ENCODE assay signal across 24 mouse cellular contexts in the genomic region with DNA sequence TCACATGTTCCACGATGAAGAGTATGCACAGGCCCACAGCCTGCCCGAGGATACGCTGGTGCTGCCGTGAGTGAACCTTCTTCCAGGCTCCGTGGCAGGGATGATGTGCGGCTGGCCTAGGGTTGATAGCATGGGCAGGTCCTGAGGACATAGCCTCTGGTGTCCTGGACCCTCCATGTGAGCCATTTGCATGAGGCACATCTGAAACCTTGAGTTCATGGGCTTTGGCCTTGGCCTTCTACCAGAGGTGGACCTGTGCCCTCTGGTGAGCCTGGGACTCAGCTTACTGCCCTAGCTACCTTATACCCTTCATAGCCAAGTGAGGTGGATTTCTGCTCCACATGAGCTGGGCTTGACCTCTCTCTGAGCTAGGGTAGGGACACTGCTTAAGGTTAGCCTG. TPM values are rescaled to one million over a fixed set of nuclear protein-coding genes. Genes with fewer than 3 reads are reported as not detected.
DNase-seq lines count a peak whose midpoint lies in the region; ATAC-seq and TF ChIP-seq lines count a peak whose summit lies in the region.
"Had no signal": no experiment of that assay in that cellular context is flagged by ENCODE, and none has a peak within 500 bp of the region (broad histone marks: within the 10 kb centered on the region; RNA-seq: fewer than 3 reads in every experiment).

No protein-coding gene starts in this region.

- H3K27ac ChIP-seq in embryonic facial prominence, embryonic 11.5 days (replicated peaks; ENCODE audit: low read depth, low read length) = no peak overlapping the region
- no peak overlapping the region for H3K27ac ChIP-seq in embryonic facial prominence, embryonic 10.5 days (replicated peaks)
- peak overlapping the region; percentile 27 for H3K27ac ChIP-seq in liver, adult 2 months (replicated peaks; ENCODE audit: insufficient read depth, low read depth, low read length)
- no peak overlapping the region for H3K27ac ChIP-seq in liver, postnatal 0 days (ENCODE audit: low read depth)
- no peak overlapping the region for H3K27ac ChIP-seq in bone marrow, adult 2 months (ENCODE audit: control insufficient read depth, insufficient read depth, low read depth, low read length, poor library complexity)
- no peak overlapping the region for H3K27ac ChIP-seq in hindbrain, embryonic 16.5 days (ENCODE audit: low read depth, low read length)

- TF ChIP-seq EP300 in liver, postnatal 0 days (IDR thresholded peaks at IDR 0.05; ENCODE audit: low read depth) = no peak

- H3K27me3 ChIP-seq in embryonic facial prominence, embryonic 11.5 days (ENCODE audit: control insufficient read depth, insufficient read depth, low read length) = no peaks in the 10 kb centered on the region
- H3K27me3 ChIP-seq in embryonic facial prominence, embryonic 10.5 days (replicated peaks; ENCODE audit: low read depth, poor library complexity, severe bottlenecking) = peaks cover 46% of the 10 kb centered on the region
- H3K27me3 ChIP-seq in liver, adult 2 months (ENCODE audit: control insufficient read depth, insufficient read depth, low read length) = no peaks in the 10 kb centered on the region
- no peaks in the 10 kb centered on the region for H3K27me3 ChIP-seq in liver, postnatal 0 days (ENCODE audit: insufficient read depth, low read length)
- no peaks in the 10 kb centered on the region; the same call in 1 of the 2 replicates for H3K27me3 ChIP-seq in hindbrain, embryonic 16.5 days (replicated peaks; ENCODE audit: control insufficient read depth, insufficient read depth, low read length)

- ATAC-seq in embryonic facial prominence, embryonic 11.5 days (replicated peaks; ENCODE audit: insufficient number of reproducible peaks, low FRiP score, low TSS enrichment, low read depth) = 0 out of 2 replicates have a peak, but pooled peaks have one; percentile 11
- no peak for ATAC-seq in liver, postnatal 0 days
- ATAC-seq in hindbrain, embryonic 16.5 days = no peak
- ATAC-seq: activated CD4-positive, CD25-positive, alpha-beta regulatory T cell, adult 4 months; CD4-positive, CD25-positive, alpha-beta regulatory T cell, adult 4 months; Patski had no signal

- no peak for TF ChIP-seq POLR2A in liver, adult 2 months (IDR thresholded peaks at IDR 0.05; ENCODE audit: extremely low read depth, insufficient read depth, low read length)
- 0 out of 2 replicates have a peak, but pooled peaks have one; percentile 17 for TF ChIP-seq POLR2A in bone marrow, adult 2 months (IDR thresholded peaks at IDR 0.05; ENCODE audit: borderline replicate concordance, control insufficient read depth, low read depth, low read length)

- H3K9me3 ChIP-seq in embryonic facial prominence, embryonic 11.5 days (replicated peaks; ENCODE audit: control insufficient read depth, low read length) = no peaks in the 10 kb centered on the region
- H3K9me3 ChIP-seq in embryonic facial prominence, embryonic 10.5 days = no peaks in the 10 kb centered on the region
- no peaks in the 10 kb centered on the region for H3K9me3 ChIP-seq in liver, postnatal 0 days (ENCODE audit: low read length)
- H3K9me3 ChIP-seq in hindbrain, embryonic 16.5 days (ENCODE audit: control insufficient read depth, low read length) = no peaks in the 10 kb centered on the region
- H3K9me3 ChIP-seq: G1E had no signal

- no peak overlapping the region for H3K4me2 ChIP-seq in embryonic facial prominence, embryonic 11.5 days (ENCODE audit: low read depth, low read length)
- no peak overlapping the region for H3K4me2 ChIP-seq in liver, postnatal 0 days (ENCODE audit: low read depth, low read length)
- H3K4me2 ChIP-seq in hindbrain, embryonic 16.5 days (ENCODE audit: low read length) = no peak overlapping the region

- no peak for TF ChIP-seq CTCF in liver, adult 2 months (IDR thresholded peaks at IDR 0.05; ENCODE audit: low read depth, low read length)
- TF ChIP-seq CTCF in liver, postnatal 0 days (IDR thresholded peaks at IDR 0.05; ENCODE audit: low read depth) = no peak
- no peak for TF ChIP-seq CTCF in bone marrow, adult 2 months (IDR thresholded peaks at IDR 0.05; ENCODE audit: control insufficient read depth, insufficient read depth, low read length)

- 94% methylated on average over 6 of the region's 6 CpGs for WGBS in embryonic facial prominence, embryonic 11.5 days
- 92% methylated on average over 6 of the region's 6 CpGs for WGBS in embryonic facial prominence, embryonic 10.5 days
- 57% methylated on average over 6 of the region's 6 CpGs for WGBS in liver, adult 2 months
- 95% methylated on average over 6 of the region's 6 CpGs for WGBS in liver, postnatal 0 days (ENCODE audit: insufficient replicate concordance)
- 82% methylated on average over 6 of the region's 6 CpGs for WGBS in bone marrow, adult 2 months
- 91% methylated on average over 6 of the region's 6 CpGs for WGBS in hindbrain, embryonic 16.5 days

- no peaks in the 10 kb centered on the region for H3K36me3 ChIP-seq in embryonic facial prominence, embryonic 11.5 days (replicated peaks; ENCODE audit: control insufficient read depth, insufficient read depth, low read depth, low read length)
- H3K36me3 ChIP-seq in embryonic facial prominence, embryonic 10.5 days (replicated peaks) = no peaks in the 10 kb centered on the region
- H3K36me3 ChIP-seq in liver, adult 2 months (ENCODE audit: control insufficient read depth, insufficient read depth, low read length) = peaks cover 5% of the 10 kb centered on the region; the same call in 1 of the 2 replicates
- H3K36me3 ChIP-seq in liver, postnatal 0 days (replicated peaks; ENCODE audit: insufficient read depth, low read length) = no peaks in the 10 kb centered on the region
- no peaks in the 10 kb centered on the region for H3K36me3 ChIP-seq in hindbrain, embryonic 16.5 days (ENCODE audit: control insufficient read depth, insufficient read depth, low read length)
- H3K36me3 ChIP-seq: G1E had no signal

- no peak for DNase-seq in embryonic facial prominence, embryonic 11.5 days (ENCODE audit: low spot score)
- DNase-seq in embryonic facial prominence, embryonic 10.5 days (ENCODE audit: low spot score) = no peak
- peak; percentile 58 for DNase-seq in liver, adult 2 months (ENCODE audit: extremely low read depth, low read depth, low spot score)
- no peak for DNase-seq in liver, postnatal 0 days
- DNase-seq: adrenal gland, adult 2 months; adrenal gland, adult 8-10 months; adrenal gland, postnatal 10 days; adrenal gland, postnatal 14 days; adrenal gland, postnatal 25 days; adrenal gland, postnatal 36 days; B cell, adult 2 months; cerebellum, adult 11 months; cerebellum, adult 11-12 months; cerebellum, adult 18-20 months; cerebellum, adult 2 months had no signal

- no peak overlapping the region for H3K9ac ChIP-seq in embryonic facial prominence, embryonic 11.5 days (replicated peaks; ENCODE audit: low read length)
- peak overlapping the region; percentile 23; the same call in 1 of the 2 replicates for H3K9ac ChIP-seq in liver, adult 2 months (ENCODE audit: low read depth, low read length)
- no peak overlapping the region for H3K9ac ChIP-seq in liver, postnatal 0 days (replicated peaks)
- no peak overlapping the region for H3K9ac ChIP-seq in hindbrain, embryonic 16.5 days (ENCODE audit: low read depth, low read length)

- no peak overlapping the region for H3K4me3 ChIP-seq in embryonic facial prominence, embryonic 11.5 days (ENCODE audit: low read depth, low read length)
- no peak overlapping the region for H3K4me3 ChIP-seq in embryonic facial prominence, embryonic 10.5 days
- no peak overlapping the region for H3K4me3 ChIP-seq in liver, adult 2 months (ENCODE audit: insufficient read depth, low read depth, low read length)
- H3K4me3 ChIP-seq in liver, postnatal 0 days (ENCODE audit: low read depth, low read length) = no peak overlapping the region
- H3K4me3 ChIP-seq in bone marrow, adult 2 months (replicated peaks; ENCODE audit: control insufficient read depth, low read depth, low read length) = no peak overlapping the region
- no peak overlapping the region for H3K4me3 ChIP-seq in hindbrain, embryonic 16.5 days (ENCODE audit: low read length)

- peaks cover 7% of the 10 kb centered on the region for H3K79me2 ChIP-seq in liver, adult 2 months (ENCODE audit: control insufficient read depth, insufficient read depth, low read length)

- no peaks in the 10 kb centered on the region for H3K4me1 ChIP-seq in embryonic facial prominence, embryonic 11.5 days (ENCODE audit: control insufficient read depth, insufficient read depth, low read length)
- H3K4me1 ChIP-seq in embryonic facial prominence, embryonic 10.5 days = peaks cover 19% of the 10 kb centered on the region
- H3K4me1 ChIP-seq in liver, adult 2 months (ENCODE audit: control insufficient read depth, insufficient read depth, low read length) = peaks cover 33% of the 10 kb centered on the region
- H3K4me1 ChIP-seq in liver, postnatal 0 days (ENCODE audit: insufficient read depth) = no peaks in the 10 kb centered on the region; the same call in 1 of the 2 replicates
- H3K4me1 ChIP-seq in bone marrow, adult 2 months (ENCODE audit: control insufficient read depth, insufficient read depth, low read length) = no peaks in the 10 kb centered on the region
- H3K4me1 ChIP-seq in hindbrain, embryonic 16.5 days (ENCODE audit: control insufficient read depth, insufficient read depth, low read depth, low read length) = no peaks in the 10 kb centered on the region

RNA-seq across cellular contexts. Expression of a gene that starts 5.8 kb away (rescaled TPM):
- polyA plus RNA-seq in embryonic facial prominence, embryonic 11.5 days (2014; fragmentation: Nextera tagmentation; extraction: Ambion mirVana) = 0.18 and 0.31 TPM in 2 replicates
- polyA plus RNA-seq in embryonic facial prominence, embryonic 10.5 days (2016; fragmentation: Nextera tagmentation; extraction: Ambion mirVana) = 2.7 TPM in 2 replicates
- 162 and 179 TPM in 2 replicates for total RNA-seq in liver, adult 2 months (2014; rRNA removed)
- polyA plus RNA-seq in liver, adult 2 months (2012; rRNA removed) = 398 and 612 TPM in 2 replicates
- 12.6 and 14.8 TPM in 2 replicates for polyA plus RNA-seq in liver, postnatal 0 days (2015; fragmentation: Nextera tagmentation; extraction: Ambion mirVana)
- polyA plus RNA-seq in bone marrow, adult 2 months (2011; ENCODE audit: insufficient read depth, insufficient read length, low replicate concordance, missing spikeins) = not detected in 2 replicates
- 2.2 and 2.6 TPM in 2 replicates for polyA plus RNA-seq in hindbrain, embryonic 16.5 days (2015; fragmentation: Nextera tagmentation; extraction: Ambion mirVana)
- total RNA-seq: CH12.LX, MEL had no signal
- polyA plus RNA-seq: activated CD4-positive, CD25-positive, alpha-beta regulatory T cell, adult 4 months; CD4-positive, CD25-positive, alpha-beta regulatory T cell, adult 4 months; G1E had no signal

RNA-seq across cellular contexts. Expression of a gene that starts 33.8 kb away (rescaled TPM):
- polyA plus RNA-seq in embryonic facial prominence, embryonic 11.5 days (2014; fragmentation: Nextera tagmentation; extraction: Ambion mirVana) = 1.8 and 2.6 TPM in 2 replicates
- polyA plus RNA-seq in embryonic facial prominence, embryonic 10.5 days (2016; fragmentation: Nextera tagmentation; extraction: Ambion mirVana) = 3.3 and 3.4 TPM in 2 replicates
- total RNA-seq in liver, adult 2 months (2014; rRNA removed) = 0.27 and 0.28 TPM in 2 replicates
- polyA plus RNA-seq in liver, adult 2 months (2012; rRNA removed) = 0.77 and 0.84 TPM in 2 replicates
- polyA plus RNA-seq in liver, postnatal 0 days (2015; fragmentation: Nextera tagmentation; extraction: Ambion mirVana) = 0.14 and 0.17 TPM in 2 replicates
- polyA plus RNA-seq in bone marrow, adult 2 months (2011; ENCODE audit: insufficient read depth, insufficient read length, low replicate concordance, missing spikeins) = 0.38 TPM in 1 of 2 replicates, not detected in the other
- polyA plus RNA-seq in hindbrain, embryonic 16.5 days (2015; fragmentation: Nextera tagmentation; extraction: Ambion mirVana) = 2.5 and 3.8 TPM in 2 replicates
- total RNA-seq: CH12.LX, G1E had no signal
- polyA plus RNA-seq: activated CD4-positive, CD25-positive, alpha-beta regulatory T cell, adult 4 months; C2C12; CD4-positive, CD25-positive, alpha-beta regulatory T cell, adult 4 months; G1E had no signal

Comparison
In these comparisons a context has a peak if more than half of its experiments do, and no peak if none do; other contexts are left out.
1. RNA of a gene that starts 5.8 kb away (polyA plus RNA-seq): 398 to 612 TPM in liver, adult 2 months; 12.6 to 14.8 TPM in liver, postnatal 0 days, 2.7 TPM in embryonic facial prominence, embryonic 10.5 days, 2.2 to 2.6 TPM in hindbrain, embryonic 16.5 days, not detected in bone marrow, adult 2 months and 0.18 to 0.31 TPM in embryonic facial prominence, embryonic 11.5 days; every median in the first group is over 10 times any median in the second.